Mouse (Mus musculus) megakaryocyte-erythroid progenitor cell, adult 5 weeks (primary cell): Measurements from ENCODE around the gene Ptprk. TPM values are rescaled to one million over a fixed set of nuclear protein-coding genes. Genes with fewer than 3 reads are reported as not detected.

Source experiments
- polyA plus RNA-seq: library from polyadenylated mRNA; stranded (reverse); fragments of >175 nt; gene quantifications from 2 replicates; pipeline ENCODE4 v1.2.3, GENCODE M21; 2012

The Ptprk gene
- 0.12 and 0.28 TPM in 2 replicates for polyA plus RNA-seq

GRCm38 (mm10) chr10:28074653-28075451 is at the start of gene Ptprk:
Gene Ptprk (plus strand): TSS chr10:28074820.

